Mouse (Mus musculus) lung, postnatal 36 days (tissue): ENCODE measurements at regions not wholly inside any gene's neighbourhood (a gene's known extent, or its start where the extent isn't known, plus 50 kb on each side); places are given as distances from the start of the nearest gene placed in this dataset.

Experiments
- DNase-seq: peaks from one replicate; pipeline ENCODE4 v3.0.0; 2022; ENCODE audit warnings: mixed read lengths

- DNase-seq, result no peak
Measured at GRCm38 (mm10) chr19:32881443-32881842, 124.1 kb downstream of the Pten start.

- peak; percentile 50 for DNase-seq
Measured at GRCm38 (mm10) chr19:32884279-32884678, 127.0 kb downstream of the Pten start.

GRCm38 (mm10) chr19:32885481-32886131 lies 128.3 kb downstream of the Pten start:
- DNase-seq, result no peak

- DNase-seq, result no peak
Measured at GRCm38 (mm10) chr19:32887190-32887589, 129.9 kb downstream of the Pten start.

GRCm38 (mm10) chr19:32888616-32889305 lies 131.5 kb downstream of the Pten start:
- no peak for DNase-seq

GRCm38 (mm10) chr19:32890801-32891200 lies 133.5 kb downstream of the Pten start:
- DNase-seq, result no peak

- no peak for DNase-seq
Measured at GRCm38 (mm10) chr19:32892469-32892868, 135.2 kb downstream of the Pten start.

- DNase-seq, result peak; percentile 72
Measured at GRCm38 (mm10) chr19:32903454-32904108, 146.3 kb downstream of the Pten start.

- no peak for DNase-seq
Measured at GRCm38 (mm10) chr19:32904517-32904916, 147.2 kb downstream of the Pten start.

- peak; percentile 65 for DNase-seq
Measured at GRCm38 (mm10) chr19:32905901-32906431, 148.7 kb downstream of the Pten start.

GRCm38 (mm10) chr19:32906820-32907219 lies 149.5 kb downstream of the Pten start:
- no peak for DNase-seq

GRCm38 (mm10) chr19:32910050-32910462 lies 152.8 kb downstream of the Pten start:
- DNase-seq, result no peak

- no peak for DNase-seq
Measured at GRCm38 (mm10) chr19:32912323-32912722, 155.0 kb downstream of the Pten start.

- no peak for DNase-seq
Measured at GRCm38 (mm10) chr19:32916507-32917280, 159.4 kb downstream of the Pten start.

- DNase-seq, result no peak
Measured at GRCm38 (mm10) chr19:32921021-32921420, 163.7 kb downstream of the Pten start.

- no peak for DNase-seq
Measured at GRCm38 (mm10) chr19:32923911-32924310, 166.6 kb downstream of the Pten start.

- DNase-seq, result no peak
Measured at GRCm38 (mm10) chr19:32925628-32926505, 168.6 kb downstream of the Pten start.

GRCm38 (mm10) chr19:32926571-32926970 lies 169.3 kb downstream of the Pten start:
- DNase-seq, result no peak

GRCm38 (mm10) chr19:32933676-32934075 lies 176.4 kb downstream of the Pten start:
- DNase-seq, result no peak

- no peak for DNase-seq
Measured at GRCm38 (mm10) chr19:32935638-32936037, 178.3 kb downstream of the Pten start.

GRCm38 (mm10) chr19:32937591-32937990 lies 180.3 kb downstream of the Pten start:
- DNase-seq, result no peak

GRCm38 (mm10) chr19:32939692-32940091 lies 182.4 kb downstream of the Pten start:
- peak; percentile 38 for DNase-seq
